In the genomic region with DNA sequence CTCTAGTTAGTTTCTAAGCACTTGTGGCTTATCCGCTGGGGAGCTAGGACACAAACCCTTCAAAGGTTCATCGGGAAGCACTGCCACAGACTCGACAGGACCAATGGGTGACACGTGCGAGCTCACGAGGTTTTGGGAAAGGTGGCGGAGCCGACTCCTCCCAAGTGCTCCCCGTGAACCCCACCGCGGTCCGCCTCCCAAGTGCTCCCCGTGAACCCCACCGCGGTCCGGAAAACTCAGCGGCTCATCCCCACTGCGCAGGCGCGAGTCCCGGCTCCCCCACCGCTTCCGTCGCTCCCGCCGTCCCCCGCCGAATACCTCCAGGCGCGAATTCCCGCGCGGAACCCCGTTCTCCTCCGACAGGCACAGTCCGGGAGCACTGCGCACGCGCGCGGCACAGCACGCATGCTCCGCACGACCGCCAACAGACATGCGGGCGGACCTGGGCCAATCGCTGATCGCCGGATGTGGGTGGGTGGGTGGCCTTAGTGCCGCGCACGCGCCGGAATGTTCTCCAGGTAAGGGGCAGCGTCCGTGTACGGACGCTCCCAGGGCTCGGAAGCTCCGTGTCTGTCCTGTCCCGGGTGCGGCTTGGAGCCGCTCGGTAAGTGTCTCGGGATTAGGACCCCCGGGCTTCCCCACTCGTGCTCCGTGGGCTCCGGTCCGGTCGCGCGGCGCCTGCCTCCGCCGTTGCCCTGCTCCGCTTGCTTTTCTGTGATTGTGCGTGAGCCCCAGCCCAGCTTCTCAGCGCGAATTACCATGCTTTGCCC, we compare ENCODE assay signal across 8 mouse cellular contexts. TPM values are rescaled to one million over a fixed set of nuclear protein-coding genes. Genes with fewer than 3 reads are reported as not detected.
DNase-seq lines count a peak whose midpoint lies in the region; ATAC-seq and TF ChIP-seq lines count a peak whose summit lies in the region.

A gene (minus strand): TSS at position 403 of the 770 bp plus-strand sequence.
A gene (plus strand): TSS at position 488 of the 770 bp plus-strand sequence.

- peak within 1 kb of the TSS; percentile 90 for H3K4me3 ChIP-seq in E14TG2a.4 (replicated peaks; ENCODE audit: low read length)
- H3K4me3 ChIP-seq in forebrain, embryonic 12.5 days (replicated peaks): peak within 1 kb of the TSS; percentile 66
- peak within 1 kb of the TSS; percentile 73 for H3K4me3 ChIP-seq in heart, postnatal 0 days (ENCODE audit: low read depth, low read length)
- H3K4me3 ChIP-seq in liver, embryonic 16.5 days (ENCODE audit: low read depth, low read length): peak within 1 kb of the TSS; percentile 82
- H3K4me3 ChIP-seq in neural tube, embryonic 13.5 days: peak within 1 kb of the TSS; percentile 80
- H3K4me3 ChIP-seq in testis, adult 2 months (ENCODE audit: control insufficient read depth, low read depth, low read length): peak within 1 kb of the TSS; percentile 94

- no peak for TF ChIP-seq EP300 in heart, postnatal 0 days (IDR thresholded peaks at IDR 0.05; ENCODE audit: low read depth)

- H3K9ac ChIP-seq in forebrain, embryonic 12.5 days: peak within 1 kb of the TSS; percentile 71
- peak within 1 kb of the TSS; percentile 64 for H3K9ac ChIP-seq in heart, postnatal 0 days (replicated peaks; ENCODE audit: low read depth, low read length)
- H3K9ac ChIP-seq in liver, embryonic 16.5 days (ENCODE audit: low read depth, low read length): peak within 1 kb of the TSS; percentile 78
- H3K9ac ChIP-seq in neural tube, embryonic 13.5 days: peak within 1 kb of the TSS; percentile 81

- TF ChIP-seq POLR2A in testis, adult 2 months (IDR thresholded peaks at IDR 0.05; ENCODE audit: control insufficient read depth, low read depth, low read length): peak; percentile 74

- peak; percentile 100 for ATAC-seq in forebrain, embryonic 12.5 days (ENCODE audit: low FRiP score)
- ATAC-seq in heart, postnatal 0 days (ENCODE audit: insufficient read depth, low read depth): peak; percentile 99
- peak; percentile 99 for ATAC-seq in liver, embryonic 16.5 days (ENCODE audit: low read depth)
- ATAC-seq in neural tube, embryonic 13.5 days (ENCODE audit: low read depth): peak; percentile 99

- WGBS in forebrain, embryonic 12.5 days: under 1% methylated on average over 80 of the region's 81 CpGs
- under 1% methylated on average over 80 of the region's 81 CpGs for WGBS in heart, postnatal 0 days
- 1% methylated on average over 76 of the region's 81 CpGs for WGBS in liver, embryonic 16.5 days (ENCODE audit: insufficient replicate concordance)
- under 1% methylated on average over 80 of the region's 81 CpGs for WGBS in neural tube, embryonic 13.5 days

- no peaks in the 10 kb centered on the region for H3K27me3 ChIP-seq in E14TG2a.4 (ENCODE audit: insufficient read depth, low read length)
- H3K27me3 ChIP-seq in forebrain, embryonic 12.5 days: no peaks in the 10 kb centered on the region
- no peaks in the 10 kb centered on the region for H3K27me3 ChIP-seq in heart, postnatal 0 days (ENCODE audit: control insufficient read depth, insufficient read depth, low read length)
- no peaks in the 10 kb centered on the region for H3K27me3 ChIP-seq in liver, embryonic 16.5 days (ENCODE audit: control insufficient read depth, insufficient read depth, low read depth, low read length)
- H3K27me3 ChIP-seq in neural tube, embryonic 13.5 days: no peaks in the 10 kb centered on the region
- no peaks in the 10 kb centered on the region for H3K27me3 ChIP-seq in testis, adult 2 months (ENCODE audit: control insufficient read depth, insufficient read depth, low read length)

- no peak for TF ChIP-seq CTCF in E14TG2a.4 (conservative IDR thresholded peaks at IDR 0.05; ENCODE audit: low read length)
- TF ChIP-seq CTCF in heart, postnatal 0 days (IDR thresholded peaks at IDR 0.05; ENCODE audit: low read depth): no peak
- no peak for TF ChIP-seq CTCF in testis, adult 2 months (IDR thresholded peaks at IDR 0.05; ENCODE audit: control insufficient read depth, insufficient read depth, insufficient replicate concordance, low read depth, low read length)

- H3K4me1 ChIP-seq in E14TG2a.4 (replicated peaks; ENCODE audit: low read depth, low read length): peaks cover 67% of the 10 kb centered on the region
- H3K4me1 ChIP-seq in forebrain, embryonic 12.5 days: peaks cover 21% of the 10 kb centered on the region
- H3K4me1 ChIP-seq in heart, postnatal 0 days (ENCODE audit: control insufficient read depth, insufficient read depth): 0 out of 2 replicates have a peak, but pooled peaks cover 7% of the 10 kb centered on the region
- peaks cover 7% of the 10 kb centered on the region for H3K4me1 ChIP-seq in liver, embryonic 16.5 days (ENCODE audit: control insufficient read depth, low read depth, low read length)
- peaks cover 31% of the 10 kb centered on the region for H3K4me1 ChIP-seq in neural tube, embryonic 13.5 days (replicated peaks)
- no peaks in the 10 kb centered on the region; the same call in 1 of the 2 replicates for H3K4me1 ChIP-seq in testis, adult 2 months (ENCODE audit: control insufficient read depth, insufficient read depth, low read length)

- DNase-seq in c-Kit-positive CD71-positive TER-119-positive erythroid progenitor cells, embryonic 14.5 days (ENCODE audit: low spot score): peak; percentile 87
- DNase-seq in heart, postnatal 0 days (ENCODE audit: low spot score): peak; percentile 95
- peak; percentile 99 to 100 for DNase-seq in kidney, postnatal 4 days

- H3K36me3 ChIP-seq in E14TG2a.4 (ENCODE audit: insufficient read depth, low read length): peaks cover 73% of the 10 kb centered on the region
- peaks cover 47% of the 10 kb centered on the region for H3K36me3 ChIP-seq in forebrain, embryonic 12.5 days (replicated peaks)
- peaks cover 37% of the 10 kb centered on the region for H3K36me3 ChIP-seq in heart, postnatal 0 days (replicated peaks; ENCODE audit: control insufficient read depth, insufficient read depth, low read length)
- H3K36me3 ChIP-seq in liver, embryonic 16.5 days (ENCODE audit: control insufficient read depth, insufficient read depth): peaks cover 9% of the 10 kb centered on the region
- peaks cover 51% of the 10 kb centered on the region for H3K36me3 ChIP-seq in neural tube, embryonic 13.5 days
- peaks cover 1% of the 10 kb centered on the region for H3K36me3 ChIP-seq in testis, adult 2 months (ENCODE audit: control insufficient read depth, insufficient read depth, low read length)

- peak within 1 kb of the TSS; percentile 75 for H3K27ac ChIP-seq in forebrain, embryonic 12.5 days
- H3K27ac ChIP-seq in heart, postnatal 0 days (ENCODE audit: low read depth): peak within 1 kb of the TSS; percentile 72
- peak within 1 kb of the TSS; percentile 78 for H3K27ac ChIP-seq in liver, embryonic 16.5 days (ENCODE audit: low read length)
- H3K27ac ChIP-seq in neural tube, embryonic 13.5 days (replicated peaks): peak within 1 kb of the TSS; percentile 74
- peak within 1 kb of the TSS; percentile 90 for H3K27ac ChIP-seq in testis, adult 2 months (ENCODE audit: control insufficient read depth, insufficient read depth, low read depth, low read length)

- peak within 1 kb of the TSS; percentile 84 for H3K4me2 ChIP-seq in forebrain, embryonic 12.5 days
- peak within 1 kb of the TSS; percentile 87 for H3K4me2 ChIP-seq in heart, postnatal 0 days (ENCODE audit: low read depth, low read length)
- H3K4me2 ChIP-seq in liver, embryonic 16.5 days (ENCODE audit: low read depth, low read length): peak within 1 kb of the TSS; percentile 83
- H3K4me2 ChIP-seq in neural tube, embryonic 13.5 days: peak within 1 kb of the TSS; percentile 89

- H3K9me3 ChIP-seq in E14TG2a.4 (ENCODE audit: low read length): no peaks in the 10 kb centered on the region
- H3K9me3 ChIP-seq in forebrain, embryonic 12.5 days: no peaks in the 10 kb centered on the region
- no peaks in the 10 kb centered on the region for H3K9me3 ChIP-seq in heart, postnatal 0 days (replicated peaks; ENCODE audit: control insufficient read depth, low read length)
- H3K9me3 ChIP-seq in liver, embryonic 16.5 days (replicated peaks; ENCODE audit: control insufficient read depth, low read length): no peaks in the 10 kb centered on the region
- H3K9me3 ChIP-seq in neural tube, embryonic 13.5 days: no peaks in the 10 kb centered on the region

RNA-seq across cellular contexts. Expression of the first gene that starts in this region (rescaled TPM):
- 16.1 and 18.4 TPM in 2 replicates for polyA plus RNA-seq in forebrain, embryonic 12.5 days (2016; fragmentation: Nextera tagmentation; extraction: Ambion mirVana)
- total RNA-seq in heart, postnatal 0 days (2014; rRNA removed; ENCODE audit: low replicate concordance): 17.1 and 22.3 TPM in 2 replicates
- 12.3 and 12.6 TPM in 2 replicates for polyA plus RNA-seq in heart, postnatal 0 days (2015; fragmentation: Nextera tagmentation; extraction: Ambion mirVana)
- 7.4 and 7.5 TPM in 2 replicates for polyA plus RNA-seq in liver, embryonic 16.5 days (2015; fragmentation: Nextera tagmentation; extraction: Ambion mirVana)
- polyA plus RNA-seq in neural tube, embryonic 13.5 days (2015; fragmentation: Nextera tagmentation; extraction: Ambion mirVana): 11.2 and 14.3 TPM in 2 replicates
- polyA plus RNA-seq in testis, adult 2 months (2012; rRNA removed): 9.0 TPM in 2 replicates

RNA-seq across cellular contexts. Expression of the second gene that starts in this region (rescaled TPM):
- polyA plus RNA-seq in forebrain, embryonic 12.5 days (2016; fragmentation: Nextera tagmentation; extraction: Ambion mirVana): 39.5 and 40.5 TPM in 2 replicates
- 2.4 and 4.1 TPM in 2 replicates for total RNA-seq in heart, postnatal 0 days (2014; rRNA removed; ENCODE audit: low replicate concordance)
- polyA plus RNA-seq in heart, postnatal 0 days (2015; fragmentation: Nextera tagmentation; extraction: Ambion mirVana): 11.5 and 11.8 TPM in 2 replicates
- 11.2 and 11.9 TPM in 2 replicates for polyA plus RNA-seq in liver, embryonic 16.5 days (2015; fragmentation: Nextera tagmentation; extraction: Ambion mirVana)
- 24.7 and 32.9 TPM in 2 replicates for polyA plus RNA-seq in neural tube, embryonic 13.5 days (2015; fragmentation: Nextera tagmentation; extraction: Ambion mirVana)
- polyA plus RNA-seq in testis, adult 2 months (2012; rRNA removed): 14.4 and 15.8 TPM in 2 replicates

Comparison
In these comparisons a context has a peak if more than half of its experiments do, and no peak if none do; other contexts are left out.
1. Peak in every context shown above with its lines: DNase-seq, ATAC-seq, H3K4me3 ChIP-seq and H3K27ac ChIP-seq.